Mouse (Mus musculus) small intestine, adult 2 months (tissue): ENCODE data around the gene Clic1. TPM values are rescaled to one million over a fixed set of nuclear protein-coding genes. Genes with fewer than 3 reads are reported as not detected.

Source experiments
- H3K27ac ChIP-seq: fragments of 200-500 bp; 2 replicates; pipeline ENCODE4 v1.5.1; 2012; ENCODE audit warnings: low read depth, low read length, control low read depth, inconsistent platforms; ENCODE audit not compliant: insufficient read depth
- H3K27me3 ChIP-seq: fragments of 200-500 bp; 2 replicates; pipeline ENCODE4 v1.6.1; 2012; ENCODE audit warnings: mild to moderate bottlenecking, moderate library complexity, low read length, inconsistent platforms; ENCODE audit not compliant: control insufficient read depth, insufficient read depth
- H3K36me3 ChIP-seq: fragments of 200-500 bp; 2 replicates; pipeline ENCODE4 v1.6.1; 2012; ENCODE audit warnings: mild to moderate bottlenecking, low read length, control low read depth, inconsistent platforms; ENCODE audit not compliant: control insufficient read depth, insufficient read depth
- H3K4me1 ChIP-seq: fragments of 200-500 bp; 2 replicates; pipeline ENCODE4 v1.6.1; 2012; ENCODE audit warnings: low read length, inconsistent platforms, mixed read lengths; ENCODE audit not compliant: control insufficient read depth, insufficient read depth, insufficient read length
- H3K4me3 ChIP-seq: fragments of 200-500 bp; 2 replicates; pipeline ENCODE4 v1.5.1; 2012; ENCODE audit warnings: low read depth, mild to moderate bottlenecking, control low read depth, inconsistent platforms, low read length, moderate library complexity
- CTCF ChIP-seq: fragments of 200-500 bp; IDR thresholded peaks from 2 replicates; pipeline ENCODE4 v1.5.1; 2012; ENCODE audit warnings: low read depth, mild to moderate bottlenecking, control low read depth, inconsistent platforms, low read length, moderate library complexity, mixed read lengths; ENCODE audit not compliant: insufficient replicate concordance, insufficient read length; ENCODE audit errors: extremely low read depth
- POLR2A ChIP-seq: fragments of 200-500 bp; IDR thresholded peaks from 2 replicates; pipeline ENCODE4 v1.6.1; 2012; ENCODE audit warnings: low read depth, mild to moderate bottlenecking, control low read depth, inconsistent platforms, low read length, moderate library complexity
- WGBS: fragments of 180-500 bp; shearing (Covaris S2); methylation state at CpG from one replicate; pipeline ENCODE4 v1.1.7; 2018; 5-methylcytosine and 5-hydroxymethylcytosine counted together
- polyA plus RNA-seq: library from polyadenylated mRNA; depleted of rRNA; stranded (reverse); fragments of >200 nt; gene quantifications from 2 replicates; pipeline ENCODE4 v1.2.3, GENCODE M21; 2012

Clic1 gene
- polyA plus RNA-seq, 1 experiment, result 219 TPM

- no peaks in the 10 kb centered on the region for H3K27me3 ChIP-seq
- TF ChIP-seq CTCF (no peak), POLR2A (no peak)
- no peaks in the 10 kb centered on the region for H3K36me3 ChIP-seq
- no peaks in the 10 kb centered on the region; the same call in 1 of the 2 replicates for H3K4me1 ChIP-seq
- no peak overlapping the region for H3K4me3 ChIP-seq
- H3K27ac ChIP-seq, result no peak overlapping the region
- WGBS, result 39% methylated on average over 6 of the region's 6 CpGs
Observed at GRCm38 (mm10) chr17:35034896-35035295, 14.9 kb upstream of the Clic1 start.

- H3K27me3 ChIP-seq, result no peaks in the 10 kb centered on the region
- no peak overlapping the region for H3K4me3 ChIP-seq
- H3K36me3 ChIP-seq, result no peaks in the 10 kb centered on the region
- no peaks in the 10 kb centered on the region for H3K4me1 ChIP-seq
- TF ChIP-seq CTCF (no peak), POLR2A (no peak)
- no peak overlapping the region for H3K27ac ChIP-seq
- WGBS, result 89% methylated on average over 11 of the region's 11 CpGs
Observed at GRCm38 (mm10) chr17:35039121-35039873, 10.5 kb upstream of the Clic1 start.

GRCm38 (mm10) chr17:35043794-35044193 lies 6.0 kb upstream of the Clic1 start:
- 77% methylated on average over 4 of the region's 4 CpGs for WGBS
- H3K27ac ChIP-seq, result no peak overlapping the region

GRCm38 (mm10) chr17:35044904-35045806 lies 4.6 kb upstream of the Clic1 start:
- peak overlapping the region; percentile 7; the same call in 1 of the 2 replicates for H3K27ac ChIP-seq
- 61% methylated on average over 7 of the region's 7 CpGs for WGBS
- TF ChIP-seq POLR2A (no peak), CTCF (no peak)
- H3K27me3 ChIP-seq, result no peaks in the 10 kb centered on the region
- no peak overlapping the region for H3K4me3 ChIP-seq
- H3K4me1 ChIP-seq, result peaks cover 21% of the 10 kb centered on the region
- H3K36me3 ChIP-seq, result no peaks in the 10 kb centered on the region

More at GRCm38 (mm10) chr17:35043794-35044193, 6.0 kb upstream of the Clic1 start:
- no peaks in the 10 kb centered on the region for H3K27me3 ChIP-seq
- H3K4me1 ChIP-seq, result peaks cover 15% of the 10 kb centered on the region
- no peak for TF ChIP-seq CTCF
- no peaks in the 10 kb centered on the region for H3K36me3 ChIP-seq
- H3K4me3 ChIP-seq, result no peak overlapping the region

- WGBS, result 4% methylated on average over 48 of the region's 48 CpGs
Observed at GRCm38 (mm10) chr17:35045807-35046680, 3.7 kb upstream of the Clic1 start.

GRCm38 (mm10) chr17:35046681-35047455 lies 2.9 kb upstream of the Clic1 start, which contains the start of gene Msh5:
TSS of gene Msh5 (minus strand) at chr17:35046745.
- WGBS, result under 1% methylated on average over 33 of the region's 33 CpGs

More at GRCm38 (mm10) chr17:35045807-35046680, 3.7 kb upstream of the Clic1 start:
- peak overlapping the region; percentile 65 for H3K4me3 ChIP-seq
- peaks cover 21% of the 10 kb centered on the region for H3K4me1 ChIP-seq
- H3K27me3 ChIP-seq, result no peaks in the 10 kb centered on the region
- TF ChIP-seq CTCF (no peak), POLR2A (peak; percentile 51; the same call in 1 of the 2 replicates)
- H3K36me3 ChIP-seq, result no peaks in the 10 kb centered on the region
- H3K27ac ChIP-seq, result peak overlapping the region; percentile 26; the same call in 1 of the 2 replicates

More at GRCm38 (mm10) chr17:35046681-35047455, 2.9 kb upstream of the Clic1 start, which contains the start of gene Msh5:
- no peaks in the 10 kb centered on the region for H3K36me3 ChIP-seq
- peak within 1 kb of the TSS; percentile 65 for H3K4me3 ChIP-seq
- H3K27ac ChIP-seq, result peak within 1 kb of the TSS; percentile 97
- no peaks in the 10 kb centered on the region for H3K27me3 ChIP-seq
- TF ChIP-seq POLR2A (no peak; the same call in 1 of the 2 replicates), CTCF (no peak)
- peaks cover 22% of the 10 kb centered on the region for H3K4me1 ChIP-seq
